Mouse (Mus musculus): ENCODE measurements around the gene Nmrk1. TPM values are rescaled to one million over a fixed set of nuclear protein-coding genes. Genes with fewer than 3 reads are reported as not detected.

Gene Nmrk1
- polyA plus RNA-seq, 1 experiment from 2014 or later = 8.3 TPM

DNA sequence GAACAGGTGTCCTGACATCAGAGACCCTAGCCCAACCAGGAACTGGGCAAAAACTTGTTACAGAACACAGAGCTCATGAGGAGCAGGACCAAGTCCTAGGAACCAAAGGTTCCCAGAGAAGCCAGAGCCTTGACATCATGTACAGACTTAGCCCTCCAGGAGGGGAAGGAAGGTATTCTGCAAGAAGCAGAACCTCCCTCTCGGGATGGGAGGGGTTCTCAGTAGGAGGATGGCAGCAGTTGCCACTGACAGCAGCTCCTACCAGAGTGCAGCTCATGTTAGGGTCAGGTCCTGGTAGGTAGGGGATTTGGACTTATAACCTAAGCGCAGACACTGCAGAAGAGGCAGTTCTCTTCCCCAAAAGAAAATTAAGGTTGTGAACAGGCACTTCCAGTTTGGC lies 7.9 kb upstream of the Nmrk1 start:
- no peak overlapping the region for H3K9ac ChIP-seq (ENCODE audit: low read length)
- H3K9me3 ChIP-seq (replicated peaks; ENCODE audit: control insufficient read depth, low read length) = no peaks in the 10 kb centered on the region
- H3K4me3 ChIP-seq (ENCODE audit: low read length) = no peak overlapping the region
- no peaks in the 10 kb centered on the region for H3K36me3 ChIP-seq (ENCODE audit: control insufficient read depth, insufficient read depth)
- no peak overlapping the region for H3K4me2 ChIP-seq (ENCODE audit: low read depth, low read length)
- no peaks in the 10 kb centered on the region for H3K27me3 ChIP-seq (ENCODE audit: control insufficient read depth, insufficient read depth, low read length)
- H3K27ac ChIP-seq (ENCODE audit: low read length) = no peak overlapping the region
- H3K4me1 ChIP-seq (ENCODE audit: control insufficient read depth, insufficient read depth, low read length) = no peaks in the 10 kb centered on the region
- 76% methylated on average over 2 of the region's 2 CpGs for WGBS
- no peak for ATAC-seq (replicated peaks; ENCODE audit: extremely low read depth, insufficient read depth, low FRiP score)

DNA sequence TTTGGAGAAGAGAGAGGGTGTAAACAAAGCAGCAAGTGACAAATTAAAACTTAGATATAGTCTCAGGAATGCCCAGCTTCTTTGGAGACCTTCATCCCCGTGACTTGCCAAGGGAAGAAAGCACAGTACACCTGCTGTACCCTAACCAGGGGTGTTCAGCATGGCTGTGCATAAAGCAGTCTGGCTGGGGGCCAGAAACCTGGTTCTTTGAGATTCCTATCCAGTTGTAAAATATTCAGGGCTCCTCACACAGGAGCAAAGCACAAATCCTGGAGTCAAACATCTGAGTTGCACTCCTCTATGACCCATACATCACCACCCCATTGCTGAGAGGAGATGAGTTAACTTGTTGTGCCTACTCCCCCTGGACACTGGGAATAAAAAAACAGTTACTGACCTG lies 2.2 kb upstream of the Nmrk1 start:
- 63% methylated on average over 1 of the region's 1 CpGs for WGBS
- H3K27ac ChIP-seq (ENCODE audit: low read length) = peak overlapping the region; percentile 15
- H3K9ac ChIP-seq (ENCODE audit: low read length) = no peak overlapping the region; the same call in 1 of the 2 replicates
- H3K4me2 ChIP-seq (ENCODE audit: low read depth, low read length) = peak overlapping the region; percentile 69
- no peak overlapping the region for H3K4me3 ChIP-seq (ENCODE audit: low read length)
- H3K4me1 ChIP-seq (ENCODE audit: control insufficient read depth, insufficient read depth, low read length) = peaks cover 16% of the 10 kb centered on the region
- H3K9me3 ChIP-seq (replicated peaks; ENCODE audit: control insufficient read depth, low read length) = no peaks in the 10 kb centered on the region
- no peaks in the 10 kb centered on the region for H3K36me3 ChIP-seq (ENCODE audit: control insufficient read depth, insufficient read depth)
- H3K27me3 ChIP-seq (ENCODE audit: control insufficient read depth, insufficient read depth, low read length) = no peaks in the 10 kb centered on the region
- no peak for ATAC-seq (replicated peaks; ENCODE audit: extremely low read depth, insufficient read depth, low FRiP score)

DNA sequence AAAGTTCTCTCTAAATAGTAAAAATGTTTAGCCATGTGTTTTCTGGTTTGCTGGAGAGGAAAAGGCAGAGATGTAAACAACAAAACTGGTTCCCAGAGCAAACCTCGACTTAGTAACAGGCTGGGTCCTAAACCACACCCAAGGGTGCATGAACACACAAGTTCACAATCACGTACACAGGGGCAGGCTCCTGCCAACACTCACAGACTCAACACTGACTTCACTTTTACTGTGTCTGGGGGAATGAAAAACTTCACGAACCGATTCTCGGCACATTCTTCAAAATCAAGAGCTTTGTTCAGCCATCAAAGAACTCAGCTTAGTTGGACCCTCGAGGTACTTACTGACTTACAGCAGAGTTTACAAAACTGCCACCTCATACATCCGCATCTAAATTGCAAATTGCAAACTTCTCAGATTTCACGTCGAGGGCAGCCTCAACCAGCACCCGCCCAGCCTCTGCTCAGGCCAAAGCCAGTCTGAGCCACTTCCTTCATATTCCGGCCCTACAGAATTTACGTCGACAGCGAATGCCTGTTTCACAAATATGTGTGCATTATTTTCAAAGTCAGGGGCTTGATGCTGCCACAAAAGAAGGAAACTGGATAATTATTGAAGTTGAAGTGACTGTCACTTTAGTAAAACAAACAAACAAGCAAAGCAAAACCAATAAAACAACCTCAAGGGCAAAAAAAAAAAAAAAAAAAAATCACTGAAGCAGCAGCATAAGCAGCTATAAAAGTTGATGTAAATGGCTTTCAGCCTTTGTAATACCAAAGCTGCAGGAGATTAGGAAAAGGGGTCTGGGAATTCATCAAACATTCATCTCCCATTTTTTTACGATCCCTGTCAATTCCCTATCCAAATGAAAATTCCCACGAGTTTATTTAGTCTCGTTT lies 1.3 kb upstream of the Nmrk1 start:
- 7% methylated on average over 17 of the region's 17 CpGs for WGBS
- H3K4me2 ChIP-seq (ENCODE audit: low read depth, low read length) = peak overlapping the region; percentile 69

DNA sequence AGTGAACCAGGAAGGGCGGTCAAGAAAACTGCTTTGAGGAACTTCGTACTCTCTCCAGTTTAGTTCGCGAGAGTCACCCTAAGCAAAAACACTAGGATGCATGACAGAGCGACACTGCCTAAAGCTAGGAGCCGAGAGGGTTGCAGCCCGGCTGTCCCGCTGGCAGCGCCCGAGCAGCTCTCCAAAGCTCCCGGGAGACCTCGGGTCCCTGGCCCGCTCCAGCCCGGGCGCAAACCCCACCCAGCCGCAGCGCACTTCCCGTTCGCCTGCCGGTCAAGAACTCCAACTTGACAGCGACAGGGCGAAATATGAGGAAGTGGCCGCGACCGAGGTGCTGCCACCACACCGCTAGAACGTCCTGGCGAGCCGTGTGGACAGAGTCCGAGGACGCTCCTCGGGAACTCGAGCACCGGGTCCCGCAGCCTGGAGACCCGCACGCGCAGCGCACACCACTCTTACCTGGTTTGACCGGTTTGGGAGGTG lies 548 bp upstream of the Nmrk1 start:
- WGBS = under 1% methylated on average over 40 of the region's 40 CpGs

More for the DNA sequence above, 1.3 kb upstream of the Nmrk1 start:
- Histone ChIP-seq H3K9me3 (replicated peaks; ENCODE audit: control insufficient read depth, low read length) (no peaks in the 10 kb centered on the region), H3K4me3 (ENCODE audit: low read length) (peak overlapping the region; percentile 97), H3K36me3 (ENCODE audit: control insufficient read depth, insufficient read depth) (no peaks in the 10 kb centered on the region), H3K27me3 (ENCODE audit: control insufficient read depth, insufficient read depth, low read length) (no peaks in the 10 kb centered on the region), H3K4me1 (ENCODE audit: control insufficient read depth, insufficient read depth, low read length) (peaks cover 16% of the 10 kb centered on the region), H3K9ac (ENCODE audit: low read length) (peak overlapping the region; percentile 92), H3K27ac (ENCODE audit: low read length) (peak overlapping the region; percentile 94)
- ATAC-seq (replicated peaks; ENCODE audit: extremely low read depth, insufficient read depth, low FRiP score) = no peak

DNA sequence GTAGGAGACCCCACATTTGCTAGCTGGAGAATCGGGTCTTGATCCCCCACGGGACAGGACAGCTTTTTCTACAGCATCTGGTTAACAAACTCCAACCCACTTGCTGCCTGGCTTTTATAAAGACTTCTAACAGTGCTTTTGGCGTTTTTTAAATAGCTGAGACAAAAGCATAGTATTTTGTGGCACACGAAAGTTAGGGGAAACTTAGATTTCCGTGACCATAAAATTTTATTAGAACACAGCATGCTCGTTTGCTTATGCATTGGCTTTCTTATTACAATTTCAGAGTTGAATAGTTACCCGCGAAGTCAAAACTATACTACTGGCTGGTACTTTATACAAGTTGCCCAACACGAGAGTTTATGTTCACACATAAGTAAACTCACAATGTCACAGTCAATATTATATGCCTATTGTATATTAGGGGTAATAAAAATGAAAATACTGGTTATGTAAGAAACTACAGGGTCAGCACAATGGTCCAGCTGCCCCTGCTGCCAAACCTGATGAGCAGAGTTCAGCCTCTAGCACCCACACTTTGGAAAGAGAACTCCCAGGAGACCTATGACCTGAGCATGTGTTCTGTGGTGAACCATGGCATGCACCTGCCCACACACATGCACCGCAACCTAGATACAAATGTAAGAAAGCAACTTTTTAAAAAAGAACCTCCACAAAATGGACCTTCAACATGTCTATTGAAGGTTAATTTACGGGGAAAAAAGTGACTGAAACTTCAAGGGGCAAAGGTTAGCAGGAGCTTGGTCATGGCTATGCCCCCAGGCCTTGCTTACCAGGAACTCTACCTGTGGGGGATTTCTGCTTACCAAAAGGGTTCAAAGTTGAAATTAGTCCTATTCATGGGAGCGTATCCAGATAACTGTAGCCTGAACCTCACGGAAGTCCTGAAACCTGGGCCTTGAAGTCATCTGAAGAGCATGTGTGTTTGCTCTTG lies 758 bp downstream of the Nmrk1 start:
- Histone ChIP-seq H3K36me3 (ENCODE audit: control insufficient read depth, insufficient read depth) (no peaks in the 10 kb centered on the region), H3K4me1 (ENCODE audit: control insufficient read depth, insufficient read depth, low read length) (peaks cover 16% of the 10 kb centered on the region), H3K27ac (ENCODE audit: low read length) (no peak overlapping the region), H3K4me2 (ENCODE audit: low read depth, low read length) (peak overlapping the region; percentile 69), H3K4me3 (ENCODE audit: low read length) (peak overlapping the region; percentile 97), H3K9ac (ENCODE audit: low read length) (peak overlapping the region; percentile 68), H3K27me3 (ENCODE audit: control insufficient read depth, insufficient read depth, low read length) (no peaks in the 10 kb centered on the region), H3K9me3 (replicated peaks; ENCODE audit: control insufficient read depth, low read length) (no peaks in the 10 kb centered on the region)
- no peak for ATAC-seq (replicated peaks; ENCODE audit: extremely low read depth, insufficient read depth, low FRiP score)
- 67% methylated on average over 13 of the region's 13 CpGs for WGBS

More for the DNA sequence above, 548 bp upstream of the Nmrk1 start:
- Histone ChIP-seq H3K27me3 (ENCODE audit: control insufficient read depth, insufficient read depth, low read length) (no peaks in the 10 kb centered on the region), H3K4me3 (ENCODE audit: low read length) (peak overlapping the region; percentile 97), H3K9me3 (replicated peaks; ENCODE audit: control insufficient read depth, low read length) (no peaks in the 10 kb centered on the region), H3K4me2 (ENCODE audit: low read depth, low read length) (peak overlapping the region; percentile 69), H3K36me3 (ENCODE audit: control insufficient read depth, insufficient read depth) (no peaks in the 10 kb centered on the region), H3K27ac (ENCODE audit: low read length) (peak overlapping the region; percentile 94), H3K4me1 (ENCODE audit: control insufficient read depth, insufficient read depth, low read length) (peaks cover 16% of the 10 kb centered on the region), H3K9ac (ENCODE audit: low read length) (peak overlapping the region; percentile 92)
- peak; percentile 79 for ATAC-seq (replicated peaks; ENCODE audit: extremely low read depth, insufficient read depth, low FRiP score)

DNA sequence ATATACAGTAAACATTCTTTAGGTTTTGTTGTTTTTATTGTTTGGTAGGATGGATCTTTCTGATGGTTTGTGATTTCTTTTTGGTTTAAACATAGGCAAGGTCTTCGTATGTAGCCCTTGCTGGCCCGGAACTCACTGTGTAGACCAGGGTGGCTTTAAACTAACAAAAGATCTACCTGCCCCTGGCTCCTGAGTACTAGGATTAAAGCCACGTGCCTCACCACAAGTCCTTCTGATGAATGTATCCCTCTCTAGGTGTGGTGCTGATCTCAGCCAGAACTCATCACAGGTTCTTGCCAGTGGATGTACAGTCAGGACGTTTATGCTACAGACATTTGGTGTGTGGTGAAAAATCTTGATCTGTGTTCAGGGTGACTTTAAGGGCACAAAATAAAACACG lies 6.2 kb downstream of the Nmrk1 start:
- Histone ChIP-seq H3K4me3 (ENCODE audit: low read length) (no peak overlapping the region), H3K36me3 (ENCODE audit: control insufficient read depth, insufficient read depth) (no peaks in the 10 kb centered on the region; the same call in 1 of the 2 replicates), H3K4me1 (ENCODE audit: control insufficient read depth, insufficient read depth, low read length) (no peaks in the 10 kb centered on the region), H3K27ac (ENCODE audit: low read length) (no peak overlapping the region), H3K27me3 (ENCODE audit: control insufficient read depth, insufficient read depth, low read length) (no peaks in the 10 kb centered on the region), H3K9me3 (replicated peaks; ENCODE audit: control insufficient read depth, low read length) (no peaks in the 10 kb centered on the region), H3K9ac (ENCODE audit: low read length) (no peak overlapping the region), H3K4me2 (ENCODE audit: low read depth, low read length) (no peak overlapping the region)
- no peak for ATAC-seq (replicated peaks; ENCODE audit: extremely low read depth, insufficient read depth, low FRiP score)
- 75% methylated on average over 5 of the region's 5 CpGs for WGBS

DNA sequence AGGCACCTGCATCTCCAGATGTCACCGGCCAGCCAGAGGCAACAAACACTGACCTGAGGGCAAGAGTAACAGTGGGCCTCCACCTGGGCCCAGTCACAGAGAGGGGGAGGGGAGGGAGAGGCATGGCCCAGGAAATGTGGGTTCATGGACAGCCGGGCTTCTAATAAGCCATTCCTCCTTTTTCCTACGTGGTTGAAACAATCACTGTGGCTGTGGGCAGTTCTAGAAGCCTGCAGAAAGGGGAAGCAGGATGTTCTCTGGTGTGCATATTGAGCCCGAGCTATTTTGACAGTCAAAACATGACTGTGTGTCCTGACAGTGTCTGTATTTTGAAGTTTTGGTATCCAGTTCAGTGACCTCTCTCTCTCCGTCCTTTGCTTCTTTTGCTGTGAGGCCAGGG lies 7.2 kb downstream of the Nmrk1 start:
- Histone ChIP-seq H3K9me3 (replicated peaks; ENCODE audit: control insufficient read depth, low read length) (no peaks in the 10 kb centered on the region), H3K4me3 (ENCODE audit: low read length) (no peak overlapping the region), H3K4me2 (ENCODE audit: low read depth, low read length) (no peak overlapping the region), H3K4me1 (ENCODE audit: control insufficient read depth, insufficient read depth, low read length) (no peaks in the 10 kb centered on the region), H3K9ac (ENCODE audit: low read length) (no peak overlapping the region), H3K27ac (ENCODE audit: low read length) (no peak overlapping the region), H3K27me3 (ENCODE audit: control insufficient read depth, insufficient read depth, low read length) (no peaks in the 10 kb centered on the region), H3K36me3 (ENCODE audit: control insufficient read depth, insufficient read depth) (no peaks in the 10 kb centered on the region; the same call in 1 of the 2 replicates)
- 66% methylated on average over 5 of the region's 5 CpGs for WGBS
- 0 out of 2 replicates have a peak, but pooled peaks have one; percentile 3 for ATAC-seq (replicated peaks; ENCODE audit: extremely low read depth, insufficient read depth, low FRiP score)

DNA sequence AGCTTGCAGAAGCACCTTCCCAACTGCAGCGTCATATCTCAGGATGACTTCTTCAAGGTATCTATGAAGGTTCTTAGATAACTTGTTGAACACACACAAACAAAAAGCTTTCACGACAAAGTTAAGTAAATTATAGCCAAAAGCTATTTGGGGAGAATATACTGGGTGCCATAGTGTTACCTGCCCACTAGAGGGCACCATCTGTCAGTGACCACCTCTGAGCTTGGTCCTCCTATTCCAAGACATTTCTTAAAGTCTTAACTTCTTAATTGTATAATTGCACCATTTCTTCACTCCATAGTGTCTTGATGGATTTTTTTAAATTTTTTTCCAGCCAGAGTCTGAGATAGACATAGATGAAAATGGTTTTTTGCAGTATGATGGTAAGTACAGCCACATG lies 7.8 kb downstream of the Nmrk1 start:
- WGBS = 33% methylated on average over 2 of the region's 2 CpGs
- Histone ChIP-seq H3K36me3 (ENCODE audit: control insufficient read depth, insufficient read depth) (no peaks in the 10 kb centered on the region; the same call in 1 of the 2 replicates), H3K27me3 (ENCODE audit: control insufficient read depth, insufficient read depth, low read length) (no peaks in the 10 kb centered on the region), H3K9me3 (replicated peaks; ENCODE audit: control insufficient read depth, low read length) (no peaks in the 10 kb centered on the region), H3K4me3 (ENCODE audit: low read length) (no peak overlapping the region), H3K9ac (ENCODE audit: low read length) (no peak overlapping the region), H3K4me1 (ENCODE audit: control insufficient read depth, insufficient read depth, low read length) (no peaks in the 10 kb centered on the region), H3K27ac (ENCODE audit: low read length) (no peak overlapping the region), H3K4me2 (ENCODE audit: low read depth, low read length) (no peak overlapping the region)
- no peak for ATAC-seq (replicated peaks; ENCODE audit: extremely low read depth, insufficient read depth, low FRiP score)

Measured in heart, embryonic 16.5 days (tissue).